Mouse (Mus musculus) olfactory bulb, adult 2 months (tissue): ENCODE data around the gene Adgrv1.

Experiments used
- CTCF ChIP-seq: fragments of 200-500 bp; IDR thresholded peaks from 2 replicates; pipeline ENCODE4 v1.5.1; 2012; ENCODE audit warnings: low read depth, mild to moderate bottlenecking, low read length, moderate library complexity; ENCODE audit not compliant: insufficient read depth
- POLR2A ChIP-seq: fragments of 200-500 bp; IDR thresholded peaks from 2 replicates; pipeline ENCODE4 v1.6.1; 2012; ENCODE audit warnings: mild to moderate bottlenecking, low read depth, low read length, moderate library complexity; ENCODE audit not compliant: insufficient read depth

- TF ChIP-seq CTCF = no peak
- no peak for TF ChIP-seq POLR2A
Measured at GRCm38 (mm10) chr13:81360338-81360737, 272.6 kb downstream of the Adgrv1 start.
